Mouse (Mus musculus): ENCODE measurements at regions not wholly inside any gene's neighbourhood (a gene's known extent, or its start where the extent isn't known, plus 50 kb on each side); places are given as distances from the start of the nearest gene placed in this dataset.

- Histone ChIP-seq H3K9me3 (no peaks in the 10 kb centered on the region), H3K4me2 (no peak overlapping the region), H3K36me3 (no peaks in the 10 kb centered on the region), H3K27me3 (no peaks in the 10 kb centered on the region), H3K4me1 (replicated peaks) (no peaks in the 10 kb centered on the region), H3K9ac (no peak overlapping the region), H3K27ac (replicated peaks) (no peak overlapping the region), H3K4me3 (no peak overlapping the region)
- no peak for ATAC-seq (ENCODE audit: low read depth)
- 69% methylated on average over 6 of the region's 6 CpGs for WGBS
These were observed 247.5 kb downstream of the Dnajb9 start for GRCm38 (mm10) chr12:43962551-43963120.

GRCm38 (mm10) chr12:43924228-43924627 is 285.9 kb downstream of the Dnajb9 start:
- Histone ChIP-seq H3K4me2 (no peak overlapping the region), H3K4me3 (no peak overlapping the region), H3K36me3 (no peaks in the 10 kb centered on the region), H3K27me3 (no peaks in the 10 kb centered on the region), H3K9me3 (no peaks in the 10 kb centered on the region), H3K27ac (replicated peaks) (no peak overlapping the region), H3K4me1 (replicated peaks) (0 out of 2 replicates have a peak, but pooled peaks cover 4% of the 10 kb centered on the region), H3K9ac (no peak overlapping the region)
- ATAC-seq (ENCODE audit: low read depth) = no peak
- WGBS = 81% methylated on average over 5 of the region's 5 CpGs

- Histone ChIP-seq H3K4me3 (no peak overlapping the region), H3K9ac (no peak overlapping the region), H3K27me3 (no peaks in the 10 kb centered on the region), H3K4me2 (no peak overlapping the region), H3K36me3 (no peaks in the 10 kb centered on the region), H3K27ac (replicated peaks) (no peak overlapping the region), H3K4me1 (replicated peaks) (0 out of 2 replicates have a peak, but pooled peaks cover 6% of the 10 kb centered on the region), H3K9me3 (no peaks in the 10 kb centered on the region)
- no peak for ATAC-seq (ENCODE audit: low read depth)
- WGBS = 78% methylated on average over 4 of the region's 4 CpGs
These were observed 289.7 kb downstream of the Dnajb9 start for GRCm38 (mm10) chr12:43920396-43920795.

GRCm38 (mm10) chr12:43919114-43919513 is 291.0 kb downstream of the Dnajb9 start:
- H3K4me1 ChIP-seq (replicated peaks) = 0 out of 2 replicates have a peak, but pooled peaks cover 6% of the 10 kb centered on the region
- no peak overlapping the region for H3K4me3 ChIP-seq
- no peaks in the 10 kb centered on the region for H3K36me3 ChIP-seq
- no peaks in the 10 kb centered on the region for H3K9me3 ChIP-seq
- H3K27ac ChIP-seq (replicated peaks) = no peak overlapping the region
- no peak overlapping the region for H3K9ac ChIP-seq
- H3K27me3 ChIP-seq = no peaks in the 10 kb centered on the region
- ATAC-seq (ENCODE audit: low read depth) = no peak
- no peak overlapping the region for H3K4me2 ChIP-seq
- 72% methylated on average over 3 of the region's 3 CpGs for WGBS

GRCm38 (mm10) chr12:43916779-43917178 is 293.3 kb downstream of the Dnajb9 start:
- ATAC-seq (ENCODE audit: low read depth) = no peak
- no peak overlapping the region for H3K4me2 ChIP-seq
- no peaks in the 10 kb centered on the region for H3K27me3 ChIP-seq
- H3K27ac ChIP-seq (replicated peaks) = no peak overlapping the region
- no peak overlapping the region for H3K4me3 ChIP-seq
- H3K9me3 ChIP-seq = no peaks in the 10 kb centered on the region
- 0 out of 2 replicates have a peak, but pooled peaks cover 6% of the 10 kb centered on the region for H3K4me1 ChIP-seq (replicated peaks)
- no peak overlapping the region for H3K9ac ChIP-seq
- H3K36me3 ChIP-seq = no peaks in the 10 kb centered on the region

GRCm38 (mm10) chr12:43899273-43899672 is 310.9 kb downstream of the Dnajb9 start:
- no peak for ATAC-seq (ENCODE audit: low read depth)
- Histone ChIP-seq H3K4me1 (replicated peaks) (no peaks in the 10 kb centered on the region), H3K27ac (replicated peaks) (no peak overlapping the region), H3K4me2 (no peak overlapping the region), H3K36me3 (no peaks in the 10 kb centered on the region), H3K4me3 (no peak overlapping the region), H3K9me3 (no peaks in the 10 kb centered on the region), H3K9ac (no peak overlapping the region), H3K27me3 (no peaks in the 10 kb centered on the region)
- WGBS = 91% methylated on average over 3 of the region's 3 CpGs

GRCm38 (mm10) chr12:43885596-43885995 is 324.5 kb downstream of the Dnajb9 start:
- H3K4me1 ChIP-seq (replicated peaks) = no peaks in the 10 kb centered on the region
- no peaks in the 10 kb centered on the region for H3K9me3 ChIP-seq
- no peaks in the 10 kb centered on the region for H3K36me3 ChIP-seq
- no peak overlapping the region for H3K4me2 ChIP-seq
- no peaks in the 10 kb centered on the region for H3K27me3 ChIP-seq
- H3K9ac ChIP-seq = no peak overlapping the region
- no peak for ATAC-seq (ENCODE audit: low read depth)
- no peak overlapping the region for H3K4me3 ChIP-seq
- 55% methylated on average over 3 of the region's 3 CpGs for WGBS
- H3K27ac ChIP-seq (replicated peaks) = no peak overlapping the region

GRCm38 (mm10) chr12:43860479-43860878 is 349.6 kb downstream of the Dnajb9 start:
- ATAC-seq (ENCODE audit: low read depth) = no peak
- WGBS = 85% methylated on average over 1 of the region's 1 CpGs
- H3K4me3 ChIP-seq = no peak overlapping the region

GRCm38 (mm10) chr12:43856370-43856769 is 353.8 kb downstream of the Dnajb9 start:
- Histone ChIP-seq H3K9me3 (no peaks in the 10 kb centered on the region), H3K27ac (replicated peaks) (no peak overlapping the region), H3K4me2 (no peak overlapping the region), H3K9ac (no peak overlapping the region), H3K4me3 (no peak overlapping the region), H3K4me1 (replicated peaks) (no peaks in the 10 kb centered on the region), H3K36me3 (no peaks in the 10 kb centered on the region), H3K27me3 (no peaks in the 10 kb centered on the region)
- WGBS = 75% methylated on average over 4 of the region's 4 CpGs
- ATAC-seq (ENCODE audit: low read depth) = no peak

More at GRCm38 (mm10) chr12:43860479-43860878, 349.6 kb downstream of the Dnajb9 start:
- Histone ChIP-seq H3K27me3 (no peaks in the 10 kb centered on the region), H3K9ac (no peak overlapping the region), H3K27ac (replicated peaks) (no peak overlapping the region), H3K4me2 (no peak overlapping the region), H3K9me3 (no peaks in the 10 kb centered on the region), H3K4me1 (replicated peaks) (no peaks in the 10 kb centered on the region), H3K36me3 (no peaks in the 10 kb centered on the region)

GRCm38 (mm10) chr12:43852246-43852645 is 357.9 kb downstream of the Dnajb9 start:
- Histone ChIP-seq H3K4me1 (replicated peaks) (no peaks in the 10 kb centered on the region), H3K9me3 (no peaks in the 10 kb centered on the region), H3K36me3 (no peaks in the 10 kb centered on the region), H3K27ac (replicated peaks) (no peak overlapping the region), H3K4me2 (no peak overlapping the region), H3K9ac (no peak overlapping the region), H3K4me3 (no peak overlapping the region), H3K27me3 (no peaks in the 10 kb centered on the region)
- no peak for ATAC-seq (ENCODE audit: low read depth)

GRCm38 (mm10) chr12:43851264-43852009 is 358.7 kb downstream of the Dnajb9 start:
- Histone ChIP-seq H3K27ac (replicated peaks) (no peak overlapping the region), H3K4me2 (no peak overlapping the region), H3K9ac (no peak overlapping the region), H3K9me3 (no peaks in the 10 kb centered on the region), H3K36me3 (no peaks in the 10 kb centered on the region), H3K27me3 (no peaks in the 10 kb centered on the region), H3K4me1 (replicated peaks) (no peaks in the 10 kb centered on the region), H3K4me3 (no peak overlapping the region)
- WGBS = 45% methylated on average over 4 of the region's 4 CpGs
- ATAC-seq (ENCODE audit: low read depth) = no peak

GRCm38 (mm10) chr12:43843907-43844537 is 366.1 kb downstream of the Dnajb9 start:
- no peak overlapping the region for H3K4me2 ChIP-seq
- 29% methylated on average over 5 of the region's 5 CpGs for WGBS
- no peak overlapping the region for H3K4me3 ChIP-seq
- H3K36me3 ChIP-seq = no peaks in the 10 kb centered on the region
- 0 out of 2 replicates have a peak, but pooled peaks cover 5% of the 10 kb centered on the region for H3K4me1 ChIP-seq (replicated peaks)
- H3K27me3 ChIP-seq = no peaks in the 10 kb centered on the region
- ATAC-seq (ENCODE audit: low read depth) = peak; percentile 32; the same call in 1 of the 2 replicates
- H3K9me3 ChIP-seq = no peaks in the 10 kb centered on the region
- no peak overlapping the region for H3K9ac ChIP-seq
- H3K27ac ChIP-seq (replicated peaks) = no peak overlapping the region

All from neural tube, embryonic 13.5 days (tissue).